Mouse (Mus musculus) olfactory bulb, adult 2 months (tissue): ENCODE measurements around the gene Cadm1.

Source experiments
- CTCF ChIP-seq: fragments of 200-500 bp; IDR thresholded peaks from 2 replicates; pipeline ENCODE4 v1.5.1; 2012; ENCODE audit warnings: low read depth, mild to moderate bottlenecking, low read length, moderate library complexity; ENCODE audit not compliant: insufficient read depth
- POLR2A ChIP-seq: fragments of 200-500 bp; IDR thresholded peaks from 2 replicates; pipeline ENCODE4 v1.6.1; 2012; ENCODE audit warnings: mild to moderate bottlenecking, low read depth, low read length, moderate library complexity; ENCODE audit not compliant: insufficient read depth

DNA sequence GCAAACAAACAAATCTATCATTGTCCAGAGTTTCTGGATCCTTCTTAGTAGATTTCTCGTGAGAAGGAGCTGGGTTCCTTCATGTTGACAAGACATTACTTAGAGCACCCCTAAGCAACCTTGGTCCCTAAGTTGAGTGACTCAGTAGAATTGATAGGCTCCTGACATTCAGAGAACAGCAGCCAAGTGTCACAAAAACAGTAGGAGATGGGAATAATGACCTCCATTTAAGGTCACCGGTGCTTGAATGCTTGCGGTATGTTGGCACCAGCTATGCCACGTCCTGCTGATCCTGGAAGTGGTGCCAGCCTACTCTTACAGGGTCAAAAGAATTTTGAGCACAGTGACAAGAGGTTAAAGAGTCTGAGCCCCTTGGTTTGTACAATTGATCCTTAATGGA, 139.2 kb downstream of the Cadm1 start:
- TF ChIP-seq POLR2A (no peak), CTCF (no peak)
